Mouse (Mus musculus) myocyte (in vitro differentiated cells): ENCODE measurements around the gene Ergic1. TPM values are rescaled to one million over a fixed set of nuclear protein-coding genes. Genes with fewer than 3 reads are reported as not detected.

ENCODE experiments used
- H3K27me3 ChIP-seq: one replicate; pipeline ENCODE4 v1.6.1; 2011; ENCODE audit not compliant: control insufficient read depth, insufficient read depth, insufficient read length
- H3K36me3 ChIP-seq: one replicate; pipeline ENCODE4 v1.6.1; 2011; ENCODE audit not compliant: control insufficient read depth, insufficient read depth
- H3K4me2 ChIP-seq: one replicate; pipeline ENCODE4 v1.6.1; 2011; ENCODE audit warnings: low read depth, control low read depth
- H3K4me3 ChIP-seq: one replicate; pipeline ENCODE4 v1.5.1; 2011; ENCODE audit warnings: mild to moderate bottlenecking, control low read depth, moderate library complexity
- H3K79me2 ChIP-seq: one replicate; pipeline ENCODE4 v1.6.1; 2011; ENCODE audit not compliant: control insufficient read depth, insufficient read depth
- H3ac ChIP-seq: one replicate; pipeline ENCODE4 v1.6.1; 2011; ENCODE audit not compliant: control insufficient read depth, insufficient read length
- CEBPB ChIP-seq: IDR thresholded peaks from 2 replicates; pipeline ENCODE4 v1.6.1; 2011; ENCODE audit warnings: mild to moderate bottlenecking, moderate library complexity; ENCODE audit not compliant: poor library complexity, insufficient read depth, severe bottlenecking
- E2F4 ChIP-seq: IDR thresholded peaks from one replicate; pipeline ENCODE4 v1.6.1; 2011; ENCODE audit warnings: mild to moderate bottlenecking, control low read depth, moderate library complexity; ENCODE audit not compliant: insufficient read depth
- MAX ChIP-seq: IDR thresholded peaks from one replicate; pipeline ENCODE4 v1.6.1; 2011; ENCODE audit warnings: low read depth, mild to moderate bottlenecking, control low read depth
- MYOD1 ChIP-seq, 3 experiments: IDR thresholded peaks; one replicate each; pipeline ENCODE4 v1.6.1; 2011; ENCODE audit warnings: control low read depth in 2 of 3, low read depth in 2 of 3, mild to moderate bottlenecking in 2 of 3, moderate library complexity in 1 of 3; ENCODE audit not compliant: insufficient read length in 2 of 3, control insufficient read depth in 1 of 3
- MYOG ChIP-seq, 3 experiments: IDR thresholded peaks; one replicate each; pipeline ENCODE4 v1.6.1; 2011; ENCODE audit warnings: control low read depth in 2 of 3, low read depth in 2 of 3, mild to moderate bottlenecking in 2 of 3; ENCODE audit not compliant: insufficient read length in 2 of 3, control insufficient read depth in 1 of 3, insufficient read depth in 1 of 3
- POLR2A ChIP-seq: IDR thresholded peaks from one replicate; pipeline ENCODE4 v1.6.1; 2011; ENCODE audit warnings: low read depth, mild to moderate bottlenecking, control low read depth, moderate library complexity; ENCODE audit not compliant: insufficient read length
- POLR2AphosphoS2 ChIP-seq: IDR thresholded peaks from one replicate; pipeline ENCODE4 v1.6.1; 2011; ENCODE audit warnings: low read depth, control low read depth; ENCODE audit not compliant: insufficient read length
- REST ChIP-seq: IDR thresholded peaks from one replicate; pipeline ENCODE4 v1.6.1; 2011; ENCODE audit warnings: mild to moderate bottlenecking, control low read depth, moderate library complexity; ENCODE audit not compliant: insufficient read depth, insufficient read length
- SRF ChIP-seq: IDR thresholded peaks from one replicate; pipeline ENCODE4 v1.6.1; 2011; ENCODE audit warnings: low read depth; ENCODE audit not compliant: control insufficient read depth, insufficient read length
- TCF12 ChIP-seq: IDR thresholded peaks from one replicate; pipeline ENCODE4 v1.6.1; 2011; ENCODE audit warnings: mild to moderate bottlenecking, control low read depth; ENCODE audit not compliant: poor library complexity, insufficient read depth, severe bottlenecking
- TCF3 ChIP-seq: IDR thresholded peaks from one replicate; pipeline ENCODE4 v1.6.1; 2011; ENCODE audit warnings: low read depth, control low read depth; ENCODE audit not compliant: insufficient read length
- USF1 ChIP-seq: IDR thresholded peaks from one replicate; pipeline ENCODE4 v1.6.1; 2011; ENCODE audit warnings: low read depth, mild to moderate bottlenecking, control low read depth, moderate library complexity
- polyA plus RNA-seq: library from polyadenylated mRNA; unstranded; fragments of >200 nt; fragmentation: generic; extraction: Trizol; gene quantifications from one replicate; pipeline ENCODE4 v1.2.1, GENCODE M21; 2012; ENCODE audit warnings: missing spikeins

The Ergic1 gene
- polyA plus RNA-seq, 1 experiment, result 102 TPM

DNA sequence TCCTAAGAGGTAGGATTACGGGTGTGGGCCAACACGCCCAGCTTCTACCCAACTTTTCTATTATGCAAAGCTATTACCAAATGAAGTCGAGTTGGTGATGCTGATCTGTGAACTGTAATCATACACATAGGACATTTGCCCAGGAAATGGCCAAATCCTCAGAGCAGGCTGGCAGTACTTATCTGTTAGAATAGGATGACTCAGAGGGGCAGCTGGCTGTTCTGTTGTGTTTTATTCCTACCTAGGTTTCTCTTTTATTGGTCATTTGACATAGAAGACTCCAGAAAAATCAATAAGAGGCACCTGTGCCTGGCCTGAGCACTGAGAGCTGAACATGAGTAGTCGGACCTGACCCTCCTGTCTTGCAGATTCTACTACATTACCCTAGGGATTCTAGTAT is 141.3 kb downstream of the Ergic1 start:
- Histone ChIP-seq H3K79me2 (no peaks in the 10 kb centered on the region), H3ac (no peak overlapping the region), H3K4me2 (no peak overlapping the region), H3K27me3 (no peaks in the 10 kb centered on the region), H3K4me3 (no peak overlapping the region), H3K36me3 (peaks cover 3% of the 10 kb centered on the region)
- TF ChIP-seq E2F4 (no peak), MYOD1 (IDR thresholded peaks at IDR 0.05; ENCODE audit: control insufficient read depth in 1 of 3, insufficient read length in 2 of 3, low read depth in 2 of 3) (no peak), REST (no peak), POLR2A (no peak), TCF12 (no peak), CEBPB (no peak), USF1 (no peak)

DNA sequence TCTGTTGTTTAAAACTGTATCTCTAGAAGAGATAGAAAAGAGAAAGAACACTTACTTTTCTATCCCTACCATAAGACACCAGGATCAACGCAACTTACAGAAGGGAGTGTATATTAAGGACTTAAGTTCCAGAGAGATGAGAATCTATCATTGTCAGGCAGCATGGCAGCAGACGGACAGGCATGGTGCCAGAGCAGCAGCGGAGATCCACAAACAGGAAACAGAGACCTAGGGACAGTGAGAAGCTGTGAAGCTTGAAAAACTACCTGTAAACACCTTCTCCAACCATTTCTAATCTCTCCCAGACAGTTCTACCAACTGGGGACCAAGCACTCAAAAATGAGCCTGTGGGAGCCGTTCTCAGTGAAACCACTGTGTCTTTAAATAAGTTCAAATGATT is 142.4 kb downstream of the Ergic1 start:
- Histone ChIP-seq H3K79me2 (no peaks in the 10 kb centered on the region), H3K27me3 (no peaks in the 10 kb centered on the region), H3K4me2 (no peak overlapping the region), H3ac (no peak overlapping the region), H3K36me3 (peaks cover 3% of the 10 kb centered on the region), H3K4me3 (no peak overlapping the region)
- no peak for TF ChIP-seq MAX
- TF ChIP-seq POLR2AphosphoS2, result no peak
- no peak for TF ChIP-seq SRF
- no peak for TF ChIP-seq TCF3
- TF ChIP-seq POLR2A, result no peak
- TF ChIP-seq MYOD1 (IDR thresholded peaks at IDR 0.05; ENCODE audit: control insufficient read depth in 1 of 3, insufficient read length in 2 of 3, low read depth in 2 of 3), result no peak
- no peak for TF ChIP-seq MYOG (IDR thresholded peaks at IDR 0.05; ENCODE audit: control insufficient read depth in 1 of 3, insufficient read depth in 1 of 3, insufficient read length in 2 of 3, low read depth in 2 of 3)
- no peak for TF ChIP-seq USF1
- no peak for TF ChIP-seq CEBPB
- no peak for TF ChIP-seq E2F4
- TF ChIP-seq TCF12, result no peak

DNA sequence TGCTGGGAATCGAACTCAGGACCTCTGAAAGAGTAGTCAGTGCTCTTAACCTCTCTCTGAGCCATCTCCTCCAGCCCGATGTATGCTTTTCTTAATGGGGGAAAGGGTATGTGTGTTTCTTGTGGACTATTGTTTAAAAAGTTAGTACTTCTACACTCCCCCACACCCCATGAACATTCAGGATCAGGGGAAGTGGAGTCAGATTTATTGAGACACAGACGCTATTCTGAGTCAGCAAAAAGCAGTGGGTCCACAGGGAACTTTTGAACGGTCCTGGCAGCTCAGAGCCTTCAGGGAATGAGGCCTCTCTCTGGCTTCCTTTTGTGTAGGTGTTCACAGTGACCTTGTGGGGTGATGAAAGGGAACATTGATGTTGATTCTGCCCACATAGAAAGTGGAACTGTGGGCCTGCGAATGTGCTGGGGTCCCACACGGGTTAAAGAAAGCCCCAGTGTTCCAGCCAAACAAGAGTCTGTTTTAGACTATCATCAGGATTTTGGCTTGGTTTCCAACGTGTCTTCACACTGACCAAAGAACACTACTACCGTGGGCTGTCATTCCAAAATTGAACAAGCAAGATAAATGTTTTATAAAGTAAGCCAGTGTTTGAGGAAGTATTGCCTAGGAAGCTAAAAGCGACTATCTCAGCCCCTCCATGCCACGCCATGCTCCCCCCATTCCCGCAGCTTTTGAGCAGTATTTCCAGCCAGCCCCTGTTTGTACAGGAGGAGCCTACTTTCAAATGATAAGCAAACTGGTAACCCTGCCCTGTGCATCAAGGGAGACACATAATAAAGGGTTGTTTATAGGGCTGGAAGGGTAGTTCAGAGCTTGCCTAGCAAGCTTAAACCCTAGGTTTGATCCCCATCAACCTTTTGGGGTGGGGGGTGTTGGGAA is 144.4 kb downstream of the Ergic1 start:
- no peak overlapping the region for H3K4me2 ChIP-seq
- no peak for TF ChIP-seq MYOD1 (IDR thresholded peaks at IDR 0.05; ENCODE audit: control insufficient read depth in 1 of 3, insufficient read length in 2 of 3, low read depth in 2 of 3)
- no peak for TF ChIP-seq TCF3
- TF ChIP-seq REST, result no peak
- no peak for TF ChIP-seq E2F4
- TF ChIP-seq POLR2AphosphoS2, result no peak
- TF ChIP-seq CEBPB, result no peak
- TF ChIP-seq POLR2A, result no peak
- no peak for TF ChIP-seq TCF12
- no peak for TF ChIP-seq SRF
- TF ChIP-seq MYOG (IDR thresholded peaks at IDR 0.05; ENCODE audit: control insufficient read depth in 1 of 3, insufficient read depth in 1 of 3, insufficient read length in 2 of 3, low read depth in 2 of 3), result no peak
- TF ChIP-seq USF1, result no peak
- no peaks in the 10 kb centered on the region for H3K79me2 ChIP-seq
- H3ac ChIP-seq, result no peak overlapping the region
- no peak overlapping the region for H3K4me3 ChIP-seq
- H3K27me3 ChIP-seq, result no peaks in the 10 kb centered on the region
- no peaks in the 10 kb centered on the region for H3K36me3 ChIP-seq

Other genes with a start within 250 kb of the Ergic1 start
- 0.55 TPM for gene Neurl1b, start 146.7 kb upstream of the Ergic1 start, polyA plus RNA-seq
- gene Dusp1, start 639 bp downstream of the Ergic1 start, polyA plus RNA-seq, result 11.6 TPM
- gene Atp6v0e, start 101.7 kb downstream of the Ergic1 start, polyA plus RNA-seq, result 211 TPM
- gene Crebrf, start 154.2 kb downstream of the Ergic1 start, polyA plus RNA-seq, result 2.2 TPM
- 31.8 TPM for gene Bnip1, start 219.6 kb downstream of the Ergic1 start, polyA plus RNA-seq